Mouse (Mus musculus) ovary, postnatal 36 days (tissue): ENCODE results near the gene Cul5.

Source experiments
- DNase-seq: peaks from one replicate; pipeline ENCODE4 v3.0.0; 2022; ENCODE audit warnings: low spot score, mixed read lengths

Cul5 gene

GRCm38 (mm10) chr9:53607192-53607591, 62.6 kb downstream of the Cul5 start:
- no peak for DNase-seq

GRCm38 (mm10) chr9:53604954-53605353, 64.9 kb downstream of the Cul5 start:
- DNase-seq, result no peak

- no peak for DNase-seq
Measured at GRCm38 (mm10) chr9:53603849-53604248, 66.0 kb downstream of the Cul5 start.

GRCm38 (mm10) chr9:53603384-53603783, 66.4 kb downstream of the Cul5 start:
- no peak for DNase-seq

- DNase-seq, result no peak
Measured at GRCm38 (mm10) chr9:53601541-53601940, 68.3 kb downstream of the Cul5 start.

- no peak for DNase-seq
Measured at GRCm38 (mm10) chr9:53598631-53599030, 71.2 kb downstream of the Cul5 start.

- no peak for DNase-seq
Measured at GRCm38 (mm10) chr9:53596971-53597600, 72.7 kb downstream of the Cul5 start.

- peak; percentile 59 for DNase-seq
Measured at GRCm38 (mm10) chr9:53594764-53595163, 75.0 kb downstream of the Cul5 start.

- no peak for DNase-seq
Measured at GRCm38 (mm10) chr9:53581870-53582269, 87.9 kb downstream of the Cul5 start.

GRCm38 (mm10) chr9:53575721-53576120, 94.1 kb downstream of the Cul5 start:
- no peak for DNase-seq

GRCm38 (mm10) chr9:53572516-53573307, 97.1 kb downstream of the Cul5 start:
- DNase-seq, result no peak

- DNase-seq, result no peak
Measured at GRCm38 (mm10) chr9:53570662-53571061, 99.2 kb downstream of the Cul5 start.
